Mouse (Mus musculus): Measurements from ENCODE around the gene Pygm. TPM values are rescaled to one million over a fixed set of nuclear protein-coding genes. Genes with fewer than 3 reads are reported as not detected.

Gene Pygm
- polyA plus RNA-seq, 1 experiment, result 0.14 TPM

GRCm38 (mm10) chr19:6400096-6401086 lies 16.2 kb downstream of the Pygm start:
- Histone ChIP-seq H3K27me3 (ENCODE audit: control insufficient read depth) (peaks cover 59% of the 10 kb centered on the region), H3K4me1 (ENCODE audit: control insufficient read depth) (peaks cover 31% of the 10 kb centered on the region)

GRCm38 (mm10) chr19:6401131-6401815 lies 17.1 kb downstream of the Pygm start:
- H3K9me3 ChIP-seq (ENCODE audit: control insufficient read depth, low read length), result peaks cover 3% of the 10 kb centered on the region; the same call in 1 of the 2 replicates
- H3K36me3 ChIP-seq (ENCODE audit: control insufficient read depth), result no peaks in the 10 kb centered on the region; the same call in 1 of the 2 replicates
- H3K27me3 ChIP-seq (ENCODE audit: control insufficient read depth), result peaks cover 59% of the 10 kb centered on the region
- no peak for TF ChIP-seq GATA1 (IDR thresholded peaks at IDR 0.05; ENCODE audit: low read length)
- TF ChIP-seq TAL1 (IDR thresholded peaks at IDR 0.05; ENCODE audit: low read length), result no peak
- peaks cover 31% of the 10 kb centered on the region for H3K4me1 ChIP-seq (ENCODE audit: control insufficient read depth)
- H3K4me3 ChIP-seq (replicated peaks), result peak overlapping the region; percentile 52

More at GRCm38 (mm10) chr19:6400096-6401086, 16.2 kb downstream of the Pygm start:
- no peak for TF ChIP-seq TAL1 (IDR thresholded peaks at IDR 0.05; ENCODE audit: low read length)
- TF ChIP-seq GATA1 (IDR thresholded peaks at IDR 0.05; ENCODE audit: low read length), result no peak
- H3K9me3 ChIP-seq (ENCODE audit: control insufficient read depth, low read length), result peaks cover 3% of the 10 kb centered on the region; the same call in 1 of the 2 replicates
- peak overlapping the region; percentile 14 for H3K4me3 ChIP-seq (replicated peaks)
- no peaks in the 10 kb centered on the region; the same call in 1 of the 2 replicates for H3K36me3 ChIP-seq (ENCODE audit: control insufficient read depth)

- Histone ChIP-seq H3K4me1 (ENCODE audit: control insufficient read depth) (peaks cover 31% of the 10 kb centered on the region), H3K9me3 (ENCODE audit: control insufficient read depth, low read length) (peaks cover 3% of the 10 kb centered on the region; the same call in 1 of the 2 replicates), H3K4me3 (replicated peaks) (peak overlapping the region; percentile 52), H3K36me3 (ENCODE audit: control insufficient read depth) (no peaks in the 10 kb centered on the region; the same call in 1 of the 2 replicates), H3K27me3 (ENCODE audit: control insufficient read depth) (peaks cover 59% of the 10 kb centered on the region)
- TF ChIP-seq GATA1 (IDR thresholded peaks at IDR 0.05; ENCODE audit: low read length) (no peak), TAL1 (IDR thresholded peaks at IDR 0.05; ENCODE audit: low read length) (no peak)
Observed at GRCm38 (mm10) chr19:6401951-6402350, 17.8 kb downstream of the Pygm start.

- H3K36me3 ChIP-seq (ENCODE audit: control insufficient read depth), result no peaks in the 10 kb centered on the region; the same call in 1 of the 2 replicates
- TF ChIP-seq GATA1 (IDR thresholded peaks at IDR 0.05; ENCODE audit: low read length) (no peak), TAL1 (IDR thresholded peaks at IDR 0.05; ENCODE audit: low read length) (no peak)
Observed at GRCm38 (mm10) chr19:6403869-6404268, 19.7 kb downstream of the Pygm start.

GRCm38 (mm10) chr19:6405433-6405832 lies 21.2 kb downstream of the Pygm start:
- Histone ChIP-seq H3K4me3 (replicated peaks) (no peak overlapping the region), H3K27me3 (ENCODE audit: control insufficient read depth) (peaks cover 26% of the 10 kb centered on the region), H3K4me1 (ENCODE audit: control insufficient read depth) (peaks cover 13% of the 10 kb centered on the region), H3K36me3 (ENCODE audit: control insufficient read depth) (no peaks in the 10 kb centered on the region; the same call in 1 of the 2 replicates), H3K9me3 (ENCODE audit: control insufficient read depth, low read length) (peaks cover under 1% of the 10 kb centered on the region; the same call in 1 of the 2 replicates)
- no peak for TF ChIP-seq GATA1 (IDR thresholded peaks at IDR 0.05; ENCODE audit: low read length)
- TF ChIP-seq TAL1 (IDR thresholded peaks at IDR 0.05; ENCODE audit: low read length), result no peak

More at GRCm38 (mm10) chr19:6403869-6404268, 19.7 kb downstream of the Pygm start:
- H3K4me3 ChIP-seq (replicated peaks), result no peak overlapping the region
- peaks cover 26% of the 10 kb centered on the region for H3K4me1 ChIP-seq (ENCODE audit: control insufficient read depth)
- peaks cover 3% of the 10 kb centered on the region; the same call in 1 of the 2 replicates for H3K9me3 ChIP-seq (ENCODE audit: control insufficient read depth, low read length)
- H3K27me3 ChIP-seq (ENCODE audit: control insufficient read depth), result peaks cover 42% of the 10 kb centered on the region

GRCm38 (mm10) chr19:6407109-6407508 lies 22.9 kb downstream of the Pygm start:
- no peak overlapping the region for H3K4me3 ChIP-seq (replicated peaks)
- TF ChIP-seq TAL1 (IDR thresholded peaks at IDR 0.05; ENCODE audit: low read length) (no peak), GATA1 (IDR thresholded peaks at IDR 0.05; ENCODE audit: low read length) (no peak)

GRCm38 (mm10) chr19:6407816-6408510 lies 23.8 kb downstream of the Pygm start:
- Histone ChIP-seq H3K4me3 (replicated peaks) (no peak overlapping the region), H3K36me3 (ENCODE audit: control insufficient read depth) (no peaks in the 10 kb centered on the region; the same call in 1 of the 2 replicates), H3K27me3 (ENCODE audit: control insufficient read depth) (peaks cover 1% of the 10 kb centered on the region), H3K4me1 (ENCODE audit: control insufficient read depth) (peaks cover 5% of the 10 kb centered on the region), H3K9me3 (ENCODE audit: control insufficient read depth, low read length) (no peaks in the 10 kb centered on the region)
- TF ChIP-seq TAL1 (IDR thresholded peaks at IDR 0.05; ENCODE audit: low read length) (no peak), GATA1 (IDR thresholded peaks at IDR 0.05; ENCODE audit: low read length) (no peak)

More at GRCm38 (mm10) chr19:6407109-6407508, 22.9 kb downstream of the Pygm start:
- peaks cover 10% of the 10 kb centered on the region for H3K27me3 ChIP-seq (ENCODE audit: control insufficient read depth)
- no peaks in the 10 kb centered on the region; the same call in 1 of the 2 replicates for H3K36me3 ChIP-seq (ENCODE audit: control insufficient read depth)
- H3K4me1 ChIP-seq (ENCODE audit: control insufficient read depth), result peaks cover 5% of the 10 kb centered on the region
- no peaks in the 10 kb centered on the region for H3K9me3 ChIP-seq (ENCODE audit: control insufficient read depth, low read length)

- peaks cover 5% of the 10 kb centered on the region for H3K4me1 ChIP-seq (ENCODE audit: control insufficient read depth)
- H3K9me3 ChIP-seq (ENCODE audit: control insufficient read depth, low read length), result no peaks in the 10 kb centered on the region
- no peak for TF ChIP-seq TAL1 (IDR thresholded peaks at IDR 0.05; ENCODE audit: low read length)
- no peak for TF ChIP-seq GATA1 (IDR thresholded peaks at IDR 0.05; ENCODE audit: low read length)
- no peak overlapping the region for H3K4me3 ChIP-seq (replicated peaks)
- no peaks in the 10 kb centered on the region; the same call in 1 of the 2 replicates for H3K27me3 ChIP-seq (ENCODE audit: control insufficient read depth)
- H3K36me3 ChIP-seq (ENCODE audit: control insufficient read depth), result no peaks in the 10 kb centered on the region; the same call in 1 of the 2 replicates
Observed at GRCm38 (mm10) chr19:6408749-6409148, 24.6 kb downstream of the Pygm start.
